Mouse (Mus musculus) CD4-positive, CD25-positive, alpha-beta regulatory T cell, adult 2 months (primary cell): ENCODE measurements around the gene Npnt.

Experiments
- DNase-seq: peaks from one replicate; pipeline ENCODE4 v3.0.0-alpha.2; 2012; ENCODE audit warnings: low read depth, low spot score

Npnt gene

GRCm38 (mm10) chr3:132940181-132940990 lies 9.7 kb downstream of the Npnt start:
- no peak for DNase-seq

- DNase-seq: no peak
These were observed 11.1 kb downstream of the Npnt start for GRCm38 (mm10) chr3:132939006-132939405.

DNA sequence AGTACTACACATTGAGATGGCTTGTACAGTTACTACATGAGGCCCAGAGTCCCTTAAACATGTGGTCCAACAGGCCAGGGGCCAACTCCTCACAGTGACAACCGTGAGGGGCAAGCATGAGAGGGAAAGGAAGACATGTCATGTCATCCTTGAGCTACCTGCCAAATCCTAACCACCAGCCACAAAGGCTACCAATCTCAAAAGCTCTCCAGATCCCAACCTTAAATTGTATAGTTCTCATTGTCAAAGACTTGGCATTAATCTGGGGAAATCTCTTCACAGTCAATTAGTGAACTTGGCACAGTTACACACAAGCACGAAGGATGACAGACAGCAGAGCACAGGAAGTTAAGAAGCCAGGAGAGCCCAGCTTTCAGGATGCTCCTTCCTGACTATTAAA lies 15.4 kb downstream of the Npnt start:
- no peak for DNase-seq

DNA sequence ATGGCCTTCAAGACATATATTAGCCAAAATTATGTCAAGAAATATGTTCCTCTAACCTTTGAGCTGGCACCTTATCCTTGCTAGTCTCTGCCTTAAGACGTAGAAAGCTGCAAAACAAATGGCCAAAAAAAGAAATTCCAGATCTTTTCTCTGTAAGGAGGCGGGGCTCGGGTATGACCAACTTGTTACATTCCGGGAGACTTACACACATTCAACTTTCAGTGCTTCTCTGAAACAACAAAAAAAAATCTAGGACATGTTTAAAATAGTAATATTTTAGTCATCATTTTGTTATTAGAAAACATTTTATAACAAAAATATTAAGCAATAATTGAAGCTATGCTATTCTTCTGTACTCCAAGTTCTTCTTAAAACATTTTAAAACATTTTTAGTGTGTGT lies 18.6 kb downstream of the Npnt start:
- no peak for DNase-seq

DNA sequence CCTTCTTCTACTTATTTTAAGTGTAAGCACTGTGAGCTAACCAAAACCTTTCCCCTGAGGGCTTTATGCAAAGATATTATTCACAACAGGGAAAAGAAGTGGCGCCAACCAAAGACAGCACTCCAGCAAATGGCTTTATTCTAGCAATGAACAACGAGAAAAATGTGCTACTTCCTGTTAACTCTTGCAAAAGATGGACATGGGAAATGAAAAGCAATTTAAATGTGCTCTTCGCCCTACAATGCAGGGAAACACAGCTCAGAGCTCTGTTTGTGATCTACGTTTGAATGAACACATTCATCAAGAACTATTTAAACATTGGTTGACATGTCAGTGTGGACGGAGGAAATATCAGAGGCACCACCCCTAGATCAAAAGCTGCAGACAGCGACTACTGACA lies 20.2 kb downstream of the Npnt start:
- DNase-seq: no peak

DNA sequence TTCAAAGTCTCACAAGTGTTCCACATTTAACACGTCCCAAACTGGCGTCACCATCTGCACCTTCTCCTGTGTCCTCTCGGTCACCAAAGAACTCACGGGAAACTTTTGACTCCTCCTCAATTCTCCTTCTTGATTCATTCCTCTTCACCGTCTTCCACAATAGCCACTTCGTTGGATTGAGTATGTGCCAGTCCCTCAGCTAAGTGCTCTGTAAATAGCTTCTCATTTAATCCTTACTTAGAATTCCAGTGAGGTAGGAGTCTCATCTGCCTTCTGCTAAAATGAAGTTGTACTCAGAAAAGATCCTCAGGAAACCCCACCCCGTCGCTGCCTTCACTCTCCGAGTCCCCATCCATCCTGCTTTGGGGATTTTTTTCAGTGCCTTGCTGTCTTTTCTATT lies 21.9 kb downstream of the Npnt start:
- DNase-seq: no peak

- DNase-seq: no peak
These were observed 30.3 kb downstream of the Npnt start for GRCm38 (mm10) chr3:132919798-132920197.

DNA sequence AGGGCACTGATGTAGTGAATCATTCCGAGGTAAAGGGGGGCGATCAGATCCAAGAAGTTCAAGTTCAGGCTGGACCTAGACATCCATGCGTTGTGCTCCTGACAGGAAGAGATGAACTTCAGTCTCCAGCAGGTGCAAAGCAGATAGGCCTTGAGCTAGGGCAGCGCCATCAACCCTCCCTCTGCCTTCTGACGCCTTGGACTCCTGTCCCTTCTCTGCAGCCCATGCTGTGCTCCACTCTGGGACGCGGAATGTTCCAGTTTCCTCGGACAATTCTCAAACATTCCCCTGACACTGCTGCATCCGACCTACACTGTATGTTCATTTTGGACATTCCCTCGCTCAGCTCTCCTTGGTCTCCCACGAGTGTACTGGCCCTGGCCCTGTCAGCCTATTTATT lies 30.9 kb downstream of the Npnt start:
- no peak for DNase-seq

GRCm38 (mm10) chr3:132917356-132918090 lies 32.6 kb downstream of the Npnt start:
- no peak for DNase-seq

DNA sequence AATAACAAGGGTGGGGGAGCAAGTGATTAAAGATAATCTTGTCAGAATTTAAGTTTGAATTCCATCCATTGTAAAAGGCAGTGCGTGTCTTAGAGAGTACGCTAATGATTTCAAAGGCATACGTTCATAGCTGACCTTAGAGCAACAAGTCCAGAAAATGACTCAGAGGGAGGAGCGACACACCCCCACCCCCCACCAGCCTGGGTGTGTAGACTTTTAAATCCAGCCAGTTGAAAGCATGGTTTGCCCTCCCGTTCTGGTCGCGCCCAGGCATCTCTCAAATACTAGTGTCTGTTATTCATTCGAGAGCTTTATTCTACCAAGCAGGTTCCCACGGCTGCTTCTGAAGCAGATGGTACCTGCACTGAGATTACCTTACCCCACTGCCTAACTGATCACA lies 34.4 kb downstream of the Npnt start:
- DNase-seq: no peak

GRCm38 (mm10) chr3:132912420-132912819 lies 37.7 kb downstream of the Npnt start:
- no peak for DNase-seq

- no peak for DNase-seq
These were observed 38.4 kb downstream of the Npnt start for GRCm38 (mm10) chr3:132911716-132912115.

GRCm38 (mm10) chr3:132910727-132911126 lies 39.4 kb downstream of the Npnt start:
- DNase-seq: no peak

GRCm38 (mm10) chr3:132909736-132910135 lies 40.4 kb downstream of the Npnt start:
- DNase-seq: no peak

GRCm38 (mm10) chr3:132907506-132908203 lies 42.4 kb downstream of the Npnt start:
- DNase-seq: no peak

- no peak for DNase-seq
These were observed 44.7 kb downstream of the Npnt start for GRCm38 (mm10) chr3:132905224-132905930.

GRCm38 (mm10) chr3:132903386-132903785 lies 46.7 kb downstream of the Npnt start:
- no peak for DNase-seq

DNA sequence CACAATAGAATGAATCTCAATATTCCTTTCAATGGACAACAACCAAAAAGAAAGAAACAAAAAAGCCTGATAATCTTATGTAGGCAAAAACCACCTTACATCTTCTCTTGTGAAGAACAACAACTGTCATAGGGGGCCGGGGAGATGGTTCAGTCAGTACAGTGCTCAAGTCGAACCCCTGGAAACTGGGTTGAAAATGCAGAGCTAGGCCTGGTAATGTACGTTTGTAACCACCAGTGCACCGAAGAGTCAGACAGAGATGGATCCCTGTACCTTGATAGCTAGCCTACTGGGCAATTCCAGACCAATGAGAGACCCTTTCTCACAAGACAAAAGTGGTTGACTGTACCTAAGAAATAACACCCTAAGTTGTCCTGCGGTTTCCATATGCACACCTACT lies 47.2 kb downstream of the Npnt start:
- DNase-seq: no peak

GRCm38 (mm10) chr3:132902206-132902605 lies 47.9 kb downstream of the Npnt start:
- DNase-seq: no peak

- DNase-seq: no peak
These were observed 52.2 kb downstream of the Npnt start for GRCm38 (mm10) chr3:132897891-132898290.

GRCm38 (mm10) chr3:132897390-132897789 lies 52.7 kb downstream of the Npnt start:
- DNase-seq: no peak

- DNase-seq: no peak
These were observed 56.0 kb downstream of the Npnt start for GRCm38 (mm10) chr3:132894086-132894485.
